Mouse (Mus musculus): ENCODE results near the gene Sord. TPM values are rescaled to one million over a fixed set of nuclear protein-coding genes. Genes with fewer than 3 reads are reported as not detected.
A peak's percentile ranks its signal among the peaks of the same experiment; 100 is the strongest.

Sord gene
- 19.7 and 27.4 TPM in 2 replicates for total RNA-seq (2014; rRNA removed)
- polyA plus RNA-seq (2015; fragmentation: Nextera tagmentation; extraction: Ambion mirVana): 17.7 and 21.2 TPM in 2 replicates

GRCm38 (mm10) chr2:122234611-122235288 lies at the start of gene Sord:
Gene Sord (plus strand): TSS chr2:122234749.
- 0 out of 2 replicates have a peak, but pooled peaks have one; percentile 24 for TF ChIP-seq CTCF (IDR thresholded peaks at IDR 0.05; ENCODE audit: low read depth)
- Histone ChIP-seq H3K27me3 (ENCODE audit: insufficient read depth, low read length) (no peaks in the 10 kb centered on the region), H3K4me2 (ENCODE audit: low read depth) (peak within 1 kb of the TSS; percentile 69), H3K27ac (ENCODE audit: low read depth, low read length) (peak within 1 kb of the TSS; percentile 70), H3K9me3 (ENCODE audit: low read length) (no peaks in the 10 kb centered on the region), H3K4me1 (ENCODE audit: insufficient read depth) (no peaks in the 10 kb centered on the region), H3K4me3 (ENCODE audit: low read depth, low read length) (peak within 1 kb of the TSS; percentile 53), H3K9ac (peak within 1 kb of the TSS; percentile 59), H3K36me3 (ENCODE audit: insufficient read depth) (no peaks in the 10 kb centered on the region)
- WGBS: 2% methylated on average over 35 of the region's 35 CpGs
- DNase-seq (peak; percentile 89), ATAC-seq (peak; percentile 96)

- Histone ChIP-seq H3K36me3 (ENCODE audit: insufficient read depth) (no peaks in the 10 kb centered on the region), H3K9me3 (ENCODE audit: low read length) (no peaks in the 10 kb centered on the region), H3K4me3 (ENCODE audit: low read depth, low read length) (no peak overlapping the region), H3K4me2 (ENCODE audit: low read depth) (no peak overlapping the region), H3K27ac (ENCODE audit: low read depth, low read length) (no peak overlapping the region), H3K9ac (no peak overlapping the region), H3K4me1 (ENCODE audit: insufficient read depth) (no peaks in the 10 kb centered on the region), H3K27me3 (ENCODE audit: insufficient read depth, low read length) (no peaks in the 10 kb centered on the region)
- 92% methylated on average over 4 of the region's 4 CpGs for WGBS
- no peak for DNase-seq
- ATAC-seq: no peak
- no peak for TF ChIP-seq CTCF (IDR thresholded peaks at IDR 0.05; ENCODE audit: low read depth)
Measured at GRCm38 (mm10) chr2:122185086-122185485, 49.5 kb upstream of the Sord start.

GRCm38 (mm10) chr2:122186106-122186505 lies 48.4 kb upstream of the Sord start, which contains the start of the genes Patl2 and Terb2:
Gene Patl2 (minus strand): TSS chr2:122186189.
Gene Terb2 (plus strand): TSS chr2:122186272.
- WGBS: 85% methylated on average over 17 of the region's 17 CpGs
- Histone ChIP-seq H3K27me3 (ENCODE audit: insufficient read depth, low read length) (no peaks in the 10 kb centered on the region), H3K4me1 (ENCODE audit: insufficient read depth) (no peaks in the 10 kb centered on the region), H3K9ac (no peak within 1 kb of the TSS), H3K27ac (ENCODE audit: low read depth, low read length) (no peak within 1 kb of the TSS), H3K4me3 (ENCODE audit: low read depth, low read length) (no peak within 1 kb of the TSS), H3K36me3 (ENCODE audit: insufficient read depth) (no peaks in the 10 kb centered on the region), H3K9me3 (ENCODE audit: low read length) (no peaks in the 10 kb centered on the region), H3K4me2 (ENCODE audit: low read depth) (no peak within 1 kb of the TSS)
- ATAC-seq: no peak
- TF ChIP-seq CTCF (IDR thresholded peaks at IDR 0.05; ENCODE audit: low read depth): no peak
- DNase-seq: no peak

GRCm38 (mm10) chr2:122186751-122187150 lies 47.8 kb upstream of the Sord start:
- Histone ChIP-seq H3K4me3 (ENCODE audit: low read depth, low read length) (no peak overlapping the region), H3K9ac (no peak overlapping the region), H3K36me3 (ENCODE audit: insufficient read depth) (no peaks in the 10 kb centered on the region), H3K9me3 (ENCODE audit: low read length) (no peaks in the 10 kb centered on the region), H3K27ac (ENCODE audit: low read depth, low read length) (no peak overlapping the region), H3K4me1 (ENCODE audit: insufficient read depth) (no peaks in the 10 kb centered on the region), H3K27me3 (ENCODE audit: insufficient read depth, low read length) (no peaks in the 10 kb centered on the region), H3K4me2 (ENCODE audit: low read depth) (no peak overlapping the region)
- WGBS: 98% methylated on average over 3 of the region's 3 CpGs
- no peak for TF ChIP-seq CTCF (IDR thresholded peaks at IDR 0.05; ENCODE audit: low read depth)
- DNase-seq (no peak), ATAC-seq (no peak)

GRCm38 (mm10) chr2:122191849-122192248 lies 42.7 kb upstream of the Sord start:
- DNase-seq (no peak), ATAC-seq (no peak)
- Histone ChIP-seq H3K36me3 (ENCODE audit: insufficient read depth) (no peaks in the 10 kb centered on the region), H3K9ac (no peak overlapping the region), H3K4me1 (ENCODE audit: insufficient read depth) (no peaks in the 10 kb centered on the region), H3K4me2 (ENCODE audit: low read depth) (no peak overlapping the region), H3K27me3 (ENCODE audit: insufficient read depth, low read length) (no peaks in the 10 kb centered on the region), H3K27ac (ENCODE audit: low read depth, low read length) (no peak overlapping the region), H3K9me3 (ENCODE audit: low read length) (no peaks in the 10 kb centered on the region), H3K4me3 (ENCODE audit: low read depth, low read length) (no peak overlapping the region)
- WGBS: 77% methylated on average over 3 of the region's 3 CpGs
- TF ChIP-seq CTCF (IDR thresholded peaks at IDR 0.05; ENCODE audit: low read depth): no peak

GRCm38 (mm10) chr2:122194509-122194929 lies 40.0 kb upstream of the Sord start:
- Histone ChIP-seq H3K27me3 (ENCODE audit: insufficient read depth, low read length) (no peaks in the 10 kb centered on the region), H3K9me3 (ENCODE audit: low read length) (no peaks in the 10 kb centered on the region), H3K9ac (no peak overlapping the region), H3K27ac (ENCODE audit: low read depth, low read length) (no peak overlapping the region), H3K4me1 (ENCODE audit: insufficient read depth) (no peaks in the 10 kb centered on the region), H3K36me3 (ENCODE audit: insufficient read depth) (no peaks in the 10 kb centered on the region), H3K4me3 (ENCODE audit: low read depth, low read length) (no peak overlapping the region), H3K4me2 (ENCODE audit: low read depth) (0 out of 2 replicates have a peak overlapping the region, but pooled peaks have one; percentile 5)
- peak; percentile 71 for DNase-seq
- 52% methylated on average over 1 of the region's 1 CpGs for WGBS
- ATAC-seq: peak; percentile 93
- peak; percentile 74 for TF ChIP-seq CTCF (IDR thresholded peaks at IDR 0.05; ENCODE audit: low read depth)

GRCm38 (mm10) chr2:122201501-122201900 lies 33.0 kb upstream of the Sord start:
- H3K9ac ChIP-seq: no peak overlapping the region
- ATAC-seq: no peak
- no peak for TF ChIP-seq CTCF (IDR thresholded peaks at IDR 0.05; ENCODE audit: low read depth)
- no peak overlapping the region for H3K4me2 ChIP-seq (ENCODE audit: low read depth)
- no peak for DNase-seq
- H3K27ac ChIP-seq (ENCODE audit: low read depth, low read length): no peak overlapping the region
- WGBS: 87% methylated on average over 1 of the region's 1 CpGs
- H3K4me3 ChIP-seq (ENCODE audit: low read depth, low read length): no peak overlapping the region
- H3K4me1 ChIP-seq (ENCODE audit: insufficient read depth): no peaks in the 10 kb centered on the region
- H3K27me3 ChIP-seq (ENCODE audit: insufficient read depth, low read length): no peaks in the 10 kb centered on the region
- no peaks in the 10 kb centered on the region for H3K36me3 ChIP-seq (ENCODE audit: insufficient read depth)
- no peaks in the 10 kb centered on the region for H3K9me3 ChIP-seq (ENCODE audit: low read length)

All from forebrain, postnatal 0 days (tissue).